Mouse (Mus musculus) heart, adult 2 months (tissue): ENCODE results near the gene Trpv5.

ENCODE experiments used
- CTCF ChIP-seq: fragments of 200-600 bp; IDR thresholded peaks from 2 replicates; pipeline ENCODE4 v1.8.1; 2022; ENCODE audit warnings: antibody characterized with exemption, mild to moderate bottlenecking, moderate library complexity
- POLR2A ChIP-seq: fragments of 200-500 bp; IDR thresholded peaks from 2 replicates; pipeline ENCODE4 v1.6.1; 2011; ENCODE audit warnings: mild to moderate bottlenecking, low read depth, low read length, control low read depth; ENCODE audit not compliant: insufficient read depth

- no peak for TF ChIP-seq CTCF
- no peak for TF ChIP-seq POLR2A
Observed at GRCm38 (mm10) chr6:41605794-41606104, 74.8 kb downstream of the Trpv5 start.
